Mouse (Mus musculus) liver, embryonic 16.5 days (tissue): Measurements from ENCODE around the gene Gm11938. TPM values are rescaled to one million over a fixed set of nuclear protein-coding genes. Genes with fewer than 3 reads are reported as not detected.

ENCODE experiments used
- ATAC-seq: fragments of 200-750 bp; cut with Nextera tagmentation; 2 replicates; pipeline ENCODE4 v1.8.0; 2017; ENCODE audit warnings: low read depth, mild to moderate bottlenecking, moderate number of reproducible peaks, moderate library complexity
- H3K27ac ChIP-seq: fragments of 300-500 bp; sonication (generic); 2 replicates; pipeline ENCODE4 v1.5.1; 2014; ENCODE audit warnings: mild to moderate bottlenecking, low read length
- H3K27me3 ChIP-seq: fragments of 300-500 bp; sonication (generic); 2 replicates; pipeline ENCODE4 v1.6.1; 2014; ENCODE audit warnings: low read depth, low read length, mixed read lengths; ENCODE audit not compliant: control insufficient read depth, insufficient read depth
- H3K36me3 ChIP-seq: fragments of 300-500 bp; sonication (generic); 2 replicates; pipeline ENCODE4 v1.6.1; 2014; ENCODE audit warnings: mild to moderate bottlenecking; ENCODE audit not compliant: control insufficient read depth, insufficient read depth
- H3K4me1 ChIP-seq: fragments of 300-500 bp; sonication (generic); 2 replicates; pipeline ENCODE4 v1.6.1; 2014; ENCODE audit warnings: low read depth, low read length, mixed read lengths; ENCODE audit not compliant: control insufficient read depth
- H3K4me2 ChIP-seq: fragments of 300-500 bp; sonication (generic); 2 replicates; pipeline ENCODE4 v1.6.1; 2014; ENCODE audit warnings: low read depth, low read length, mixed read lengths
- H3K4me3 ChIP-seq: fragments of 300-500 bp; sonication (generic); 2 replicates; pipeline ENCODE4 v1.5.1; 2014; ENCODE audit warnings: low read depth, mild to moderate bottlenecking, low read length
- H3K9ac ChIP-seq: fragments of 300-500 bp; sonication (generic); 2 replicates; pipeline ENCODE4 v1.6.1; 2014; ENCODE audit warnings: low read depth, low read length
- H3K9me3 ChIP-seq: fragments of 300-500 bp; sonication (generic); replicated peaks from 2 replicates; pipeline ENCODE4 v1.6.1; 2016; ENCODE audit warnings: low read length; ENCODE audit not compliant: control insufficient read depth
- WGBS: fragments of 180-500 bp; shearing (Covaris S2); extraction: QIAGEN DNeasy Blood & Tissue Kit; methylation state at CpG from one replicate; pipeline ENCODE4 v1.1.7; 2014; ENCODE audit not compliant: insufficient replicate concordance; 5-methylcytosine and 5-hydroxymethylcytosine counted together
- polyA plus RNA-seq: library from polyadenylated mRNA; unstranded; fragments of >200 nt; fragmentation: Nextera tagmentation; extraction: Ambion mirVana; gene quantifications from 2 replicates; pipeline ENCODE4 v1.2.1, GENCODE M21; 2015

The Gm11938 gene
- polyA plus RNA-seq, 1 experiment from 2014 or later: not detected

GRCm38 (mm10) chr11:99557976-99558745 lies 44.9 kb downstream of the Gm11938 start:
- 73% methylated on average over 3 of the region's 3 CpGs for WGBS
- Histone ChIP-seq H3K4me1 (no peaks in the 10 kb centered on the region), H3K4me2 (no peak overlapping the region)

DNA sequence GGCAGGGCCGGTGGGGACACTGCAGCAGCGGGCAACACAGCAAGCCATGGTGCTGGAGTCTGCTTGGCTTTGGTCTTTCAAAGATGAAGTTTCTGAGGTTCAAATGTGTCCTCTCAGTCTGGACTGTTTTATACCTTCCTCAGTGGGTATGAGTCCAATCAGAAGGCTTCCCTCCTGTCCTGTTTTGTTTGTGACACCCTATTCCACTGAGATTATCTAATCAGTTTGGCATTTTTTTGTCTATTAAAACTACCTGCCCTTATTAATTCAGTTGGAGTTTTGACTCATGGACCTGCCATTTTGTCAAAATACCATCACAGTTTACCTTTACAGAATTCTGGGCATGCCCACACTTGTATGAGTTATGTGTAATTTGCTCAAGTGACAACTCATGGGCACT lies 46.4 kb downstream of the Gm11938 start, which contains the start of gene Krtap3-2:
Gene Krtap3-2 (minus strand): TSS at position 101 of the 400 bp plus-strand sequence.
- no peaks in the 10 kb centered on the region for H3K9me3 ChIP-seq
- H3K4me2 ChIP-seq: no peak within 1 kb of the TSS
- WGBS: 63% methylated on average over 2 of the region's 2 CpGs
- no peaks in the 10 kb centered on the region for H3K36me3 ChIP-seq
- H3K27me3 ChIP-seq: no peaks in the 10 kb centered on the region
- no peak within 1 kb of the TSS for H3K9ac ChIP-seq
- H3K4me1 ChIP-seq: no peaks in the 10 kb centered on the region
- no peak within 1 kb of the TSS for H3K4me3 ChIP-seq
- no peak for ATAC-seq
- H3K27ac ChIP-seq: no peak within 1 kb of the TSS

More at GRCm38 (mm10) chr11:99557976-99558745, 44.9 kb downstream of the Gm11938 start:
- H3K27me3 ChIP-seq: no peaks in the 10 kb centered on the region
- no peak overlapping the region for H3K4me3 ChIP-seq
- no peak overlapping the region for H3K9ac ChIP-seq
- no peaks in the 10 kb centered on the region for H3K9me3 ChIP-seq
- no peak overlapping the region for H3K27ac ChIP-seq
- no peaks in the 10 kb centered on the region for H3K36me3 ChIP-seq
- no peak for ATAC-seq

DNA sequence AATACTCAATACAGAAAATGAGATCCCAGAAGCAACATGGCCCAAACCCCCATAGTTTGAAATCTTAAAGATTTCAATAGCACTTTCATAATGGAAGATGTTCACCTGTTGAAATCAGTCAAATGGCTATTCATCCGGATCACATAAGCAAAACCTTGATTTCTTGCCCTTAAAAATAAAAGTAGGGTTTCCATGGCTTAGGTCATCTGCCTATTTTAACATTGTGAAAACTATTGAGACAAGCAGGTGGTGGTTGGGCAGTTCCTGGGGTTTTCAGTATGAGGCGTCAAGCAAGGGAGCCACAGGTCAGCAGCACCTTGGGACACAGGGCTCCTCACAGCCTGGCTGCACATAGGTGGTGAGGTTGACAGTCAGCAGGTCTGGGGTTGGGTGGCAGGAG lies 46.9 kb downstream of the Gm11938 start:
- H3K27me3 ChIP-seq: no peaks in the 10 kb centered on the region
- no peaks in the 10 kb centered on the region for H3K4me1 ChIP-seq
- H3K9ac ChIP-seq: no peak overlapping the region
- H3K27ac ChIP-seq: no peak overlapping the region
- no peaks in the 10 kb centered on the region for H3K9me3 ChIP-seq
- ATAC-seq: no peak
- no peak overlapping the region for H3K4me3 ChIP-seq
- H3K4me2 ChIP-seq: no peak overlapping the region
- H3K36me3 ChIP-seq: no peaks in the 10 kb centered on the region
- 57% methylated on average over 2 of the region's 2 CpGs for WGBS

Other genes with a start within 250 kb of the Gm11938 start
- 0.06 TPM in 1 of 2 replicates, not detected in the other for gene Krt28, start 228.4 kb downstream of the Gm11938 start, polyA plus RNA-seq
- 2.9 and 3.0 TPM in 2 replicates for gene Krt10, start 213.9 kb downstream of the Gm11938 start, polyA plus RNA-seq
- 0.05 TPM in 1 of 2 replicates, not detected in the other for gene Krt12, start 181.0 kb downstream of the Gm11938 start, polyA plus RNA-seq
- gene Krt20, start 165.2 kb downstream of the Gm11938 start, polyA plus RNA-seq: 33.8 and 34.8 TPM in 2 replicates
- 1.4 and 1.5 TPM in 2 replicates for gene Krt23, start 110.2 kb downstream of the Gm11938 start, polyA plus RNA-seq
- not detected in 2 replicates for gene Krt39, start 82.0 kb downstream of the Gm11938 start, polyA plus RNA-seq
- not detected in 2 replicates for gene Krt40, start 60.1 kb downstream of the Gm11938 start, polyA plus RNA-seq
- gene Krtap3-3, start 52.4 kb downstream of the Gm11938 start, polyA plus RNA-seq: not detected in 2 replicates
- gene Krtap3-2, start 46.5 kb downstream of the Gm11938 start, polyA plus RNA-seq: not detected in 2 replicates
- not detected in 2 replicates for gene Gm11939, start 43.8 kb downstream of the Gm11938 start, polyA plus RNA-seq
- gene Krtap3-1, start 36.7 kb downstream of the Gm11938 start, polyA plus RNA-seq: not detected in 2 replicates
- gene Krtap1-5, start 22.3 kb downstream of the Gm11938 start, polyA plus RNA-seq: not detected in 2 replicates
- not detected in 2 replicates for gene Krtap1-4, start 19.7 kb downstream of the Gm11938 start, polyA plus RNA-seq
- not detected in 2 replicates for gene Krtap1-3, start 12.0 kb downstream of the Gm11938 start, polyA plus RNA-seq
- not detected in 2 replicates for gene Krtap9-3, start 5.2 kb downstream of the Gm11938 start, polyA plus RNA-seq
- not detected in 2 replicates for gene Gm11937, start 6.9 kb upstream of the Gm11938 start, polyA plus RNA-seq
- gene Krtap2-4, start 11.5 kb upstream of the Gm11938 start, polyA plus RNA-seq: not detected in 2 replicates
- not detected in 2 replicates for gene Gm11562, start 17.1 kb upstream of the Gm11938 start, polyA plus RNA-seq
- gene Krtap4-1, start 24.9 kb upstream of the Gm11938 start, polyA plus RNA-seq: not detected in 2 replicates
- not detected in 2 replicates for gene Krtap4-2, start 31.8 kb upstream of the Gm11938 start, polyA plus RNA-seq
- gene Krtap4-7, start 40.8 kb upstream of the Gm11938 start, polyA plus RNA-seq: not detected in 2 replicates
- gene Gm11555, start 46.9 kb upstream of the Gm11938 start, polyA plus RNA-seq: not detected in 2 replicates
- gene Gm11563, start 55.7 kb upstream of the Gm11938 start, polyA plus RNA-seq: not detected in 2 replicates
- gene Krtap4-6, start 62.7 kb upstream of the Gm11938 start, polyA plus RNA-seq: not detected in 2 replicates
- gene Gm14190, start 87.4 kb upstream of the Gm11938 start, polyA plus RNA-seq: not detected in 2 replicates
- not detected in 2 replicates for gene Gm14180, start 131.0 kb upstream of the Gm11938 start, polyA plus RNA-seq
- gene Gm11595, start 169.6 kb upstream of the Gm11938 start, polyA plus RNA-seq: not detected in 2 replicates
- gene Krtap4-8, start 177.4 kb upstream of the Gm11938 start, polyA plus RNA-seq: not detected in 2 replicates
- gene Krtap4-9, start 181.9 kb upstream of the Gm11938 start, polyA plus RNA-seq: not detected in 2 replicates
- not detected in 2 replicates for gene Gm11596, start 190.2 kb upstream of the Gm11938 start, polyA plus RNA-seq
- not detected in 2 replicates for gene Gm11569, start 195.6 kb upstream of the Gm11938 start, polyA plus RNA-seq
- not detected in 2 replicates for gene Gm11554, start 201.1 kb upstream of the Gm11938 start, polyA plus RNA-seq
- not detected in 2 replicates for gene Krtap4-13, start 206.6 kb upstream of the Gm11938 start, polyA plus RNA-seq
- gene Gm11564, start 212.4 kb upstream of the Gm11938 start, polyA plus RNA-seq: not detected in 2 replicates
- not detected in 2 replicates for gene 2300003K06Rik, start 234.8 kb upstream of the Gm11938 start, polyA plus RNA-seq
- gene Krtap4-16, start 248.3 kb upstream of the Gm11938 start, polyA plus RNA-seq: not detected in 2 replicates